Mouse (Mus musculus) kidney, postnatal 0 days (tissue): ENCODE measurements at regions not wholly inside any gene's neighbourhood (a gene's known extent, or its start where the extent isn't known, plus 50 kb on each side); places are given as distances from the start of the nearest gene placed in this dataset.
A peak's percentile ranks its signal among the peaks of the same experiment; 100 is the strongest.

Experiments
- ATAC-seq: fragments of 200-750 bp; cut with Nextera tagmentation; replicated peaks from 2 replicates; pipeline ENCODE4 v1.8.0; 2017; ENCODE audit warnings: low read depth, moderate number of reproducible peaks, moderate TSS enrichment, moderate library complexity; ENCODE audit not compliant: low FRiP score
- DNase-seq: peaks from one replicate; pipeline ENCODE4 v3.0.0-alpha.2; 2016; ENCODE audit warnings: low spot score
- H3K27ac ChIP-seq: fragments of 300-500 bp; sonication (generic); 2 replicates; pipeline ENCODE4 v1.5.1; 2014; ENCODE audit warnings: mild to moderate bottlenecking
- H3K27me3 ChIP-seq: fragments of 300-500 bp; sonication (generic); 2 replicates; pipeline ENCODE4 v1.6.1; 2014; ENCODE audit warnings: low read length, mixed read lengths; ENCODE audit not compliant: insufficient read depth
- H3K36me3 ChIP-seq: fragments of 300-500 bp; sonication (generic); 2 replicates; pipeline ENCODE4 v1.6.1; 2014; ENCODE audit warnings: low read length, mixed read lengths; ENCODE audit not compliant: insufficient read depth
- H3K4me1 ChIP-seq: fragments of 300-500 bp; sonication (generic); replicated peaks from 2 replicates; pipeline ENCODE4 v1.6.1; 2014; ENCODE audit warnings: antibody characterized with exemption, low read length, mixed read lengths; ENCODE audit not compliant: insufficient read depth
- H3K4me2 ChIP-seq: fragments of 300-500 bp; sonication (generic); 2 replicates; pipeline ENCODE4 v1.6.1; 2014; ENCODE audit warnings: mild to moderate bottlenecking, low read length, moderate library complexity, mixed read lengths
- H3K4me3 ChIP-seq: fragments of 300-500 bp; sonication (generic); replicated peaks from 2 replicates; pipeline ENCODE4 v1.5.1; 2014; ENCODE audit warnings: low read depth, low read length
- H3K9ac ChIP-seq: fragments of 300-500 bp; sonication (generic); 2 replicates; pipeline ENCODE4 v1.6.1; 2014; ENCODE audit warnings: low read depth, low read length
- H3K9me3 ChIP-seq: fragments of 300-500 bp; sonication (generic); replicated peaks from 2 replicates; pipeline ENCODE4 v1.6.1; 2016; ENCODE audit warnings: low read length, inconsistent platforms, mixed read lengths
- CTCF ChIP-seq: IDR thresholded peaks from 2 replicates; pipeline ENCODE4 v1.5.1; 2016; ENCODE audit warnings: antibody characterized with exemption, low read depth, mild to moderate bottlenecking, moderate library complexity
- WGBS: fragments of 180-500 bp; shearing (Covaris S2); extraction: QIAGEN DNeasy Blood & Tissue Kit; methylation state at CpG from one replicate; pipeline ENCODE4 v1.1.7; 2014; 5-methylcytosine and 5-hydroxymethylcytosine counted together

GRCm38 (mm10) chr10:96863230-96863629 is 246.4 kb downstream of the Btg1 start:
- DNase-seq: no peak
- 80% methylated on average over 8 of the region's 8 CpGs for WGBS

GRCm38 (mm10) chr10:96866468-96866867 is 249.7 kb downstream of the Btg1 start:
- 63% methylated on average over 3 of the region's 3 CpGs for WGBS
- H3K9ac ChIP-seq: no peak overlapping the region

More at GRCm38 (mm10) chr10:96863230-96863629, 246.4 kb downstream of the Btg1 start:
- Histone ChIP-seq H3K9me3 (no peaks in the 10 kb centered on the region), H3K9ac (no peak overlapping the region), H3K27me3 (no peaks in the 10 kb centered on the region), H3K27ac (no peak overlapping the region), H3K4me2 (no peak overlapping the region), H3K4me3 (no peak overlapping the region), H3K36me3 (no peaks in the 10 kb centered on the region), H3K4me1 (no peaks in the 10 kb centered on the region)
- no peak for TF ChIP-seq CTCF
- ATAC-seq: no peak

GRCm38 (mm10) chr10:96871559-96872160 is 254.9 kb downstream of the Btg1 start:
- H3K4me2 ChIP-seq: no peak overlapping the region
- no peaks in the 10 kb centered on the region for H3K27me3 ChIP-seq
- H3K9me3 ChIP-seq: no peaks in the 10 kb centered on the region
- TF ChIP-seq CTCF: no peak
- WGBS: 69% methylated on average over 7 of the region's 7 CpGs
- no peak overlapping the region for H3K9ac ChIP-seq
- no peak overlapping the region for H3K27ac ChIP-seq
- DNase-seq: no peak
- no peak for ATAC-seq
- no peak overlapping the region for H3K4me3 ChIP-seq
- H3K36me3 ChIP-seq: no peaks in the 10 kb centered on the region
- 0 out of 2 replicates have a peak, but pooled peaks cover 3% of the 10 kb centered on the region for H3K4me1 ChIP-seq

More at GRCm38 (mm10) chr10:96866468-96866867, 249.7 kb downstream of the Btg1 start:
- DNase-seq: no peak
- no peak for TF ChIP-seq CTCF
- no peak for ATAC-seq
- Histone ChIP-seq H3K27ac (no peak overlapping the region), H3K9me3 (no peaks in the 10 kb centered on the region), H3K27me3 (no peaks in the 10 kb centered on the region), H3K4me2 (no peak overlapping the region), H3K36me3 (no peaks in the 10 kb centered on the region), H3K4me3 (no peak overlapping the region), H3K4me1 (no peaks in the 10 kb centered on the region)

GRCm38 (mm10) chr10:96874646-96875045 is 257.8 kb downstream of the Btg1 start:
- Histone ChIP-seq H3K9me3 (no peaks in the 10 kb centered on the region), H3K27me3 (no peaks in the 10 kb centered on the region), H3K4me3 (no peak overlapping the region), H3K27ac (no peak overlapping the region), H3K36me3 (no peaks in the 10 kb centered on the region), H3K4me2 (no peak overlapping the region), H3K4me1 (0 out of 2 replicates have a peak, but pooled peaks cover 5% of the 10 kb centered on the region), H3K9ac (no peak overlapping the region)
- no peak for TF ChIP-seq CTCF
- no peak for DNase-seq
- 100% methylated on average over 1 of the region's 1 CpGs for whole genome bisulfite sequencing
- no peak for ATAC-seq

- Histone ChIP-seq H3K4me2 (no peak overlapping the region), H3K4me3 (no peak overlapping the region), H3K4me1 (0 out of 2 replicates have a peak, but pooled peaks cover 5% of the 10 kb centered on the region), H3K36me3 (no peaks in the 10 kb centered on the region), H3K27me3 (no peaks in the 10 kb centered on the region), H3K27ac (no peak overlapping the region), H3K9me3 (no peaks in the 10 kb centered on the region), H3K9ac (no peak overlapping the region)
- no peak for TF ChIP-seq CTCF
- DNase-seq: peak; percentile 14
- 74% methylated on average over 3 of the region's 3 CpGs for WGBS
- ATAC-seq: no peak
Observed at GRCm38 (mm10) chr10:96875676-96876075, 258.9 kb downstream of the Btg1 start.

- Histone ChIP-seq H3K27ac (no peak overlapping the region), H3K4me3 (no peak overlapping the region), H3K36me3 (no peaks in the 10 kb centered on the region), H3K9ac (no peak overlapping the region), H3K4me2 (no peak overlapping the region), H3K9me3 (no peaks in the 10 kb centered on the region), H3K4me1 (0 out of 2 replicates have a peak, but pooled peaks cover 5% of the 10 kb centered on the region), H3K27me3 (no peaks in the 10 kb centered on the region)
- no peak for ATAC-seq
- TF ChIP-seq CTCF: no peak
- DNase-seq: no peak
- WGBS: 98% methylated on average over 2 of the region's 2 CpGs
Observed at GRCm38 (mm10) chr10:96879425-96879824, 262.6 kb downstream of the Btg1 start.

GRCm38 (mm10) chr10:96880771-96881170 is 264.0 kb downstream of the Btg1 start:
- ATAC-seq (no peak), DNase-seq (no peak)
- H3K4me1 ChIP-seq: 0 out of 2 replicates have a peak, but pooled peaks cover 5% of the 10 kb centered on the region
- H3K36me3 ChIP-seq: no peaks in the 10 kb centered on the region
- no peak for TF ChIP-seq CTCF
- H3K27ac ChIP-seq: no peak overlapping the region
- no peak overlapping the region for H3K4me3 ChIP-seq
- no peak overlapping the region for H3K9ac ChIP-seq
- H3K9me3 ChIP-seq: no peaks in the 10 kb centered on the region
- no peaks in the 10 kb centered on the region for H3K27me3 ChIP-seq
- no peak overlapping the region for H3K4me2 ChIP-seq
- WGBS: 68% methylated on average over 5 of the region's 5 CpGs
